Mouse (Mus musculus) brain, embryonic 18.5 days (tissue): ENCODE measurements at regions not wholly inside any gene's neighbourhood (a gene's known extent, or its start where the extent isn't known, plus 50 kb on each side); places are given as distances from the start of the nearest gene placed in this dataset.

Experiments
- DNase-seq: peaks from one replicate; pipeline ENCODE4 v3.0.0-alpha.2; 2012; ENCODE audit warnings: low read depth, low spot score

- no peak for DNase-seq
These were observed 324.3 kb downstream of the Qk start for GRCm38 (mm10) chr17:9995321-9995720.

GRCm38 (mm10) chr17:9990744-9991143, 321.2 kb upstream of the Pabpc6 start:
- DNase-seq = no peak

- no peak for DNase-seq
These were observed 311.8 kb upstream of the Pabpc6 start for GRCm38 (mm10) chr17:9981273-9981672.

- no peak for DNase-seq
These were observed 307.4 kb upstream of the Pabpc6 start for GRCm38 (mm10) chr17:9976866-9977421.

- no peak for DNase-seq
These were observed 306.5 kb upstream of the Pabpc6 start for GRCm38 (mm10) chr17:9975995-9976394.

- DNase-seq = no peak
These were observed 305.6 kb upstream of the Pabpc6 start for GRCm38 (mm10) chr17:9975153-9975552.

GRCm38 (mm10) chr17:9967988-9968387, 298.5 kb upstream of the Pabpc6 start:
- DNase-seq = no peak

- DNase-seq = no peak
These were observed 293.4 kb upstream of the Pabpc6 start for GRCm38 (mm10) chr17:9962893-9963436.

- DNase-seq = no peak
These were observed 279.6 kb upstream of the Pabpc6 start for GRCm38 (mm10) chr17:9948985-9949667.

GRCm38 (mm10) chr17:9947609-9948008, 278.1 kb upstream of the Pabpc6 start:
- no peak for DNase-seq

GRCm38 (mm10) chr17:9944513-9944912, 275.0 kb upstream of the Pabpc6 start:
- no peak for DNase-seq

- no peak for DNase-seq
These were observed 272.7 kb upstream of the Pabpc6 start for GRCm38 (mm10) chr17:9942171-9942570.

- DNase-seq = no peak
These were observed 270.1 kb upstream of the Pabpc6 start for GRCm38 (mm10) chr17:9939576-9939975.

- DNase-seq = no peak
These were observed 268.9 kb upstream of the Pabpc6 start for GRCm38 (mm10) chr17:9938426-9938825.

- DNase-seq = no peak
These were observed 267.7 kb upstream of the Pabpc6 start for GRCm38 (mm10) chr17:9937211-9937610.

- DNase-seq = no peak
These were observed 262.7 kb upstream of the Pabpc6 start for GRCm38 (mm10) chr17:9932186-9932585.

GRCm38 (mm10) chr17:9931526-9931925, 262.0 kb upstream of the Pabpc6 start:
- no peak for DNase-seq

- DNase-seq = no peak
These were observed 260.1 kb upstream of the Pabpc6 start for GRCm38 (mm10) chr17:9929448-9930088.

GRCm38 (mm10) chr17:9927724-9928123, 258.2 kb upstream of the Pabpc6 start:
- DNase-seq = no peak

GRCm38 (mm10) chr17:9926308-9926707, 256.8 kb upstream of the Pabpc6 start:
- DNase-seq = no peak

GRCm38 (mm10) chr17:9921326-9921725, 251.8 kb upstream of the Pabpc6 start:
- DNase-seq = no peak

GRCm38 (mm10) chr17:9917031-9917430, 247.5 kb upstream of the Pabpc6 start:
- DNase-seq = no peak

GRCm38 (mm10) chr17:9910856-9911255, 241.3 kb upstream of the Pabpc6 start:
- DNase-seq = no peak
